Mouse (Mus musculus) embryo, embryonic 9.5 days (tissue): Measurements from ENCODE around the gene Olfr112.
"Not testable (repeated sequence)": the region's sequence is repeated elsewhere in the genome, so short reads cannot be mapped to it uniquely, and the experiment has no call there.

ENCODE experiments used
- DNase-seq: peaks from one replicate; pipeline ENCODE4 v3.0.0-alpha.2; 2017; ENCODE audit errors: extremely low spot score

Gene Olfr112

DNA sequence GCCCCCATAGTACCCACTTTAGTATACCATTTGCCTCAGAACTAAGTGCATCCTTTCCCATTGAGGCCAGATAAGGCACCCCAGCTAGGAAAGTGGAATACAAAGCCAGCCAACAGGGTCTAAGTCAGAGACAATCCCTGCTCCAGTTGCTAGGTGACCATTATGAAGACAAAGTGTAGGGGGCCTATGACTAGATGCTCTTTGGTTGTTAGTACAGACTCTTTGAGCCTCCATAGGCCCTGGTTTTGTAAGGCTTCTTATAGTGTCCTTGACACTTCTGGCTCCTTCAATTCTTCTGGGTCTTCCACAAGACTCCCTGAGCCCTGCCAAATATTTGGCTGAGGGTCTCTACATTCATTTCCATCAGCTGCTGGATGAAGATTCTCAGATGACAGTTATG lies at the start of gene Olfr112:
Gene Olfr112 (minus strand): TSS at position 101 of the 400 bp plus-strand sequence.
- no peak for DNase-seq

DNA sequence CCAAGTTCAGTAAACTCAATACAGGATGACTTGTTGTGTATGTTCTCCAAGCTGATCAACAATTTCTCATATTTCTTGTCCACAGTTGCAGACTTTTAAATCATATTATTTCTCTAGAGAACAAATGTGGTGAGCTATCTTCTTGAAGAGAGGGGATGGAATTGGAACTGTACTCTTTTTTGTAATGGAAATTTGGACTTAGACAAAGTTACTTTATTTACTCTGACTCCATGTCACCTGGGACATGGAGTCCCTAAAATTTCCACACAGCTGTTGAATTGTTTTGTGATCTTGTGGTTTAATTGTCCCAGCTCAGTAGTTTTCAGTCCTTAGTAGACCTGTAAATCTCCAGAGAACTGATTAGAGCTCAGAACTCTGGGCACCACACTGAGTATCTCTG lies 23.4 kb upstream of the Olfr112 start, which contains the start of gene Olfr114:
Gene Olfr114 (minus strand): TSS at position 101 of the 400 bp plus-strand sequence.
- no peak for DNase-seq

DNA sequence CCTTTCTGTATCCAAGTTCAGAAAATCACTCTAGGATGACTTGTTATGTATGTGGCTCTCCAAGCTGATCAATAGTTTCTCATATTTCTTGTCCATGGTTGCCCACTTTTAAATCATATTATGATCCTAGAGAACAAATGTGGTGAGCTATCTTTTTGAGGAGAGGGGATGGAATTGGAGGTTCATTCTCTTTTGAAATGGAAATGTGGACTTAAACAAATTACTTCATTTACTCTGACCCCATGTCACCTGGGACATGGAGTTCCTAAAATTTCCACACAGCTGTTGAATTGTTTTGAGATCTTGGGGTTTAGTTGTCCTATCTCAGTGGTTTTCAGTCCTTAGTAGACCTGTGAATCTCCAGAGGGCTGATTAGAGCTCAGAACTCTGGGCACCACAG lies 8.3 kb upstream of the Olfr112 start, which contains the start of gene Olfr113:
Gene Olfr113 (minus strand): TSS at position 101 of the 400 bp plus-strand sequence.
- DNase-seq: no peak

DNA sequence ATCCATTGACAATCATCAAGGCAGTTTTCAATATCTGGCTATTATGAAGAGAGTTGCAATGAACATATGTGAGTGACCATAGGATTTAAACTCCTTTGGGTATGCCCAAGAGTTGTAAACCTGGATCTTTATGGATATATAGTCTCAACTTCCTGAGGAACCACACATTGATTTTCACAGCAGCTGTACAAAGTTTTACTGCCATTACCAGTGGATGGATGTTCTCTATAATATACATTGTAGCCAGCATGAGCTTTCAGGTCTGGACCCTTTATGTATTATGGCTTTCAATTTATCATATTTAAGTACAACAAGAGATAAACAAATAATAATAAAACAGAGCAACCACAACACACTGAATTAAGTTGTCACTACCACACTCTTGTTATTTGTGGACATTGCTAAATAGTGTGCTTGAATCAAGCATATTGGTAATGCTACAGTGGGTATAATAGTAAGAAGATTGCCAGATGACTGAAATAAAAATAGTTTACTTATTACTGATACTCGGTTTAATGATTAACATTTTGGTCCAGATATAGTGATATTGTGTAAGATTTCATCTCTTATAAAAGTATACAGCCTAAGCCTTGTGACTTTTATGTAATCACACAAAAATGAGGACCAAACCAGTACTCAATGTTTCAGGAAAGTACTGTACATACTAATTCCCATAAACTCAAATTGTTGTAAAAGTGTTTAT lies 10.2 kb downstream of the Olfr112 start:
- DNase-seq: no peak

DNA sequence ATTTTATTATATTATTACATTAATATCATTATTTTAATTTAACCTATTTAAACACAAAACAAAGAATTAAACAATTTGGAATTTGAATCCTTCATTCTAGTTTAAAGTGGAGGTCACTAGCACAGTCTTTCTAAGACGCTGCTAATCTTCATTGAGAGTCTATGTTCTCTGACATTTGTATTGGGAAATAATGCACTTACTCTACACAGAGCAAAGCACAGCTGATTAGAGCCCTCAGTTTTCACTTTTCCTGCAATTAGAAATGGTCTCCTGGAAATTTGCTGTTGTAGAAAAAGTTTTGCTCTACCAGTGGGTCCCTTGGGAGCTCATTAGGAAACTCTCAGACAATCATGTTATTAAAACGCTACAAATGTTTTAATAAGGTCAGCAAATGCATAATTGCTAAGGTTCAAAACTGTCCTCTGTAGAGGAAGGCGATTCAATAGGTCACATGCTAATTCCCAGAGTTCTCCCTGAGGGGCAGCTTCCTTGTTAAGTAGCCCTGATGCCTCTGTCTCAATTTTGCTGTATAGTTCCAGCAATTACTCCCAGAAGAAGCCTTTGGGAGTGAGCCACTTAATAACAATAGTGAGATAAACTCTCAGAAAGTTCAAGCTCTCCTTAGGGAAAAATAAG lies 25.3 kb downstream of the Olfr112 start:
- DNase-seq: no peak

DNA sequence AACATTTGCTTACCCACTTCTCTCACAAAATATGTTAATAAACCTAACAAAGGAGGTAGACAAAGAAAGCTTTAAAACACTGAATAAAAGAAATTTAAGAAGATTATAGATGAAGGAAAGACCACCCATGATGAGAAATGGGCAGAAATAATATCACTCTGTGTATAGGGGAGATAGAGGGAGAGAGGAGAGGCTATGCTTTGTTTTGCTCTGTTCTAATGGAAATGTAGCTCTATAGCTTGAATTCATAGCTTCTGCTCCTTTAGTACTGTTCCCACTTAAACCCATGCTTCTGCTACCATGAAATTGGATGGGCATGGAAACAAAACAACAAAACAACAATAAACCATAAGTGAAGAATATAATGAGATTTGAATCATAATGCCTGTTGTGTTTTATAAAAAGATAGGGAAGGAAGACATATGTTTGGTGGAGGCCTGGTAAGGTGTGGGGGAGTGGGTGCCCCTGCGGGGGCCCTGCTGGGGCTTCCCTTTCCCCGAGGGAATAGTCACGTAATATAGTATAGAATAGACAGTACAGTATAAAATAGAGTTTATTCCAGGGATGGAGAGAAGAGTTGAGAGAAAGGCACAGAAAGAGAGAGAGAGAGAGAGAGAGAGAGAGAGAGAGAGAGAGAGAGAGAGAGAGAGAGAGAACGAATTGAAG lies 27.7 kb downstream of the Olfr112 start:
- DNase-seq: no peak

DNA sequence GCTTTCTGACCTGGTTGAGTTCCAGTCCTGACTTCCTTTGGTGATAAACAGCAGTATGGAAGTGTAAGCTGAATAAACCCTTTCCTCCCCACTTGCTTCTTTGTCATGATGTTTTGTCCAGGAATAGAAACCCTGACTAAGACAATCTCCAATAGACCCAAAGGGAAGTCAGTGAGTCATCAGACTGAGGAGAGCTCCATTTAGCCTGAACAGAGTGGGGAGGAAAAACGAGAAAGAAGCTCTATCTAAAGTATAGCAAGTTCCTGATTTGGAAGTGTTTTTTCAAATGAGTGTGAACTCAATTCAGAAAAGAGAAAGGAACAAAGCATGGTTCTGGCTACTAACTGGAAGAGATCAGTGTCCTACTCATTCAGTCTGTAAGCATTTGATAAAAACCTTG lies 30.8 kb downstream of the Olfr112 start:
- not testable (repeated sequence) for DNase-seq

DNA sequence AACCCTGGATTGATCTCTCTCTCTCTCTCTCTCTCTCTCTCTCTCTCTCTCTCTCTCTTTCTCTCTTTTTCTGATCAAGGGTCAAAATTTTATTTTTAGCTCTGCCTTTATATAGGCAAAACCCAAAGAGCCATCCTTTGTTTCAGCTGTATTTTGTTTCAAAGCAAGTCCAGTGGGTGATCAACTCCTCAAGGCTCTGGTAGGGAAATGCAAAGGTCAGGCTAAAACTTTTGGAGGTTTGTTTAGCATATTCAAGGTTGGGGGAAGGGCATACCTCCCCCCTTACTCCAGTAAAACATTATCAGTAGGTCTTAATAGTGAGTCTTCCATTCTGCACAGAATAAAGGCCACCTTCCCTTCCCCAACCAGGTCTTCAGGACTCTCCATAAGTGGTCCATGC lies 34.1 kb downstream of the Olfr112 start:
- DNase-seq: no peak

DNA sequence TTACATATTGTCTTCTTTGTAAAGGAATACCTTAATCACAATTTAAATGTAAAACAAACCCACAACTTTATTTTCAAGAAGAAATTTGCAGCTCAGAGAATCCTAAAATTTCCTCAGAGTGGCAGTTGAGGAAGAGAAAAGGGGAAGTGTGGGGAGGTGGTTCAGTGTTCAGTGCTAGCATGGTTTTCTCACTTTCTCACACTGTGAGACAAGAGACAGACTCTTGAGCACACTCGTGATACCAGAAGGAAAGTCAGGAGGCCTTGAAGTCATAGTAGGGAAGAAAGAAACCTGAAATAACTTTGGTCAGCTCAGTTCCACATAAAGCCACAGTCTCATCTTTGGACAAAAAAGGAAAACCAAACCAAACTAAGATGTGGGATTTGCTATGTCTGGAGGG lies 43.8 kb downstream of the Olfr112 start:
- DNase-seq: not testable (repeated sequence)

DNA sequence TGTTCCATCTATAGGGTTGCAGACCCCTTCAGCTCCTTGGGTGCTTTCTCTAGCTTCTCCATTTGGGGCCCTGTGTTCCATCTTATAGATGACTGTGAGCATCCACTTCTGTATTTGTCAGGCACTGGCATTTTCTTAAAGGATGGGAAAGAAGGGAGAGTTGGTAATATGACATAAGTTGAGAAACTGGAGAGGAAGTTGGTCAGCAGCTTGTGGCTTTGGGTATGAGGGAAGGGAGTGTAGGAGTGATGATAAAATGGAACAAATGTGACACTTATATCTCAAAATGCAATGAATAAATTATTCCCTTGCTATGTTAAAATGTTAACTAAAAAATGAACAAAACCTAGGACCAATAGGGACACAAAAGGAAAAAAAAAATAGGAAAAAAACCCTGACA lies 44.6 kb downstream of the Olfr112 start:
- not testable (repeated sequence) for DNase-seq
